In the genomic region with DNA sequence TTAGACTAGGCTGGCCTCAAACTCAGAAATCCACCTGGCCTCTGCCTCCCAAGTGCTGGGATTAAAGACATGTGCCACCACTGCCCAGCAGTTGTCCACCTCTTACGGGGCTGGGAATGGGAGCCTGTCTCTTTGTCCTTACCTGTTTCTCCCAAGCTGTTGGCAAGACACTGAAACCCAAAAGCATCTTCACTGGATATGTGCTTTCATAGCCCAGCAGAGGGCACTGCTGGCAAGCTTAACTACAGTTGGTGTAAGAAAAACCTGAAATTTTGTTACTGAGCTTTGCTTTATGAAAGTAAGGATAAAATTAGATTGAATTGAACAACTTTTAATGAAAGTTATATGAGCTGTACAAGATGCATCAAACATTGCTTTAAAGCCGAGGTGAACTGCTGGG, we compare ENCODE assay signal across 10 mouse cellular contexts. TPM values are rescaled to one million over a fixed set of nuclear protein-coding genes. Genes with fewer than 3 reads are reported as not detected.
DNase-seq lines count a peak whose midpoint lies in the region; ATAC-seq and TF ChIP-seq lines count a peak whose summit lies in the region.
"Had no signal": no experiment of that assay in that cellular context is flagged by ENCODE, and none has a peak within 500 bp of the region (broad histone marks: within the 10 kb centered on the region; RNA-seq: fewer than 3 reads in every experiment).

No protein-coding gene starts in this region.

- intact Hi-C loops in gastrocnemius, postnatal 36 days (cut with DNase I) = loop anchor here (2.0 to 5.0 kb wide), 2 partner anchors 101 to 229 kb away; no protein-coding TSS in a partner anchor

- no peak for ATAC-seq in hindbrain, embryonic 12.5 days (ENCODE audit: low FRiP score)
- no peak for ATAC-seq in midbrain, postnatal 0 days (ENCODE audit: low FRiP score)

- H3K4me3 ChIP-seq in hindbrain, embryonic 10.5 days = no peak overlapping the region
- no peak overlapping the region for H3K4me3 ChIP-seq in hindbrain, embryonic 12.5 days
- H3K4me3 ChIP-seq in ES-Bruce4 (ENCODE audit: low read depth, low read length) = no peak overlapping the region
- no peak overlapping the region for H3K4me3 ChIP-seq in midbrain, postnatal 0 days (ENCODE audit: low read depth, low read length)
- H3K4me3 ChIP-seq: embryonic facial prominence, embryonic 12.5 days; lung, embryonic 15.5 days had no signal

- H3K9me3 ChIP-seq in hindbrain, embryonic 10.5 days = no peaks in the 10 kb centered on the region
- no peaks in the 10 kb centered on the region for H3K9me3 ChIP-seq in hindbrain, embryonic 12.5 days (replicated peaks)
- peaks cover 13% of the 10 kb centered on the region for H3K9me3 ChIP-seq in ES-Bruce4 (replicated peaks; ENCODE audit: control insufficient read depth, insufficient read depth, low read length, poor library complexity, severe bottlenecking)
- no peaks in the 10 kb centered on the region for H3K9me3 ChIP-seq in midbrain, postnatal 0 days (ENCODE audit: low read length)
- H3K9me3 ChIP-seq: embryonic facial prominence, embryonic 12.5 days; lung, embryonic 15.5 days had no signal

- no peak for TF ChIP-seq EP300 in ES-Bruce4 (IDR thresholded peaks at IDR 0.05; ENCODE audit: insufficient read depth, low read depth, low read length)

- no peak for TF ChIP-seq POLR2A in ES-Bruce4 (IDR thresholded peaks at IDR 0.05; ENCODE audit: insufficient read depth, low read length)

- H3K9ac ChIP-seq in hindbrain, embryonic 12.5 days = no peak overlapping the region
- no peak overlapping the region for H3K9ac ChIP-seq in ES-Bruce4 (ENCODE audit: low read depth, poor library complexity, severe bottlenecking)
- H3K9ac ChIP-seq in midbrain, postnatal 0 days (replicated peaks; ENCODE audit: low read length, poor library complexity, severe bottlenecking) = no peak overlapping the region
- H3K9ac ChIP-seq: embryonic facial prominence, embryonic 12.5 days; lung, embryonic 15.5 days had no signal

- TF ChIP-seq CTCF in ES-Bruce4 (IDR thresholded peaks at IDR 0.05; ENCODE audit: low read depth, low read length) = peak; percentile 21
- TF ChIP-seq CTCF in midbrain, postnatal 0 days (IDR thresholded peaks at IDR 0.05) = peak; percentile 89

- no peaks in the 10 kb centered on the region for H3K27me3 ChIP-seq in hindbrain, embryonic 10.5 days (ENCODE audit: insufficient read depth, poor library complexity, severe bottlenecking)
- H3K27me3 ChIP-seq in hindbrain, embryonic 12.5 days = no peaks in the 10 kb centered on the region
- H3K27me3 ChIP-seq in ES-Bruce4 (ENCODE audit: control insufficient read depth, insufficient read depth, low read length, poor library complexity, severe bottlenecking) = no peaks in the 10 kb centered on the region
- no peaks in the 10 kb centered on the region for H3K27me3 ChIP-seq in midbrain, postnatal 0 days (ENCODE audit: insufficient read depth, low read length)
- H3K27me3 ChIP-seq: embryonic facial prominence, embryonic 12.5 days; lung, embryonic 15.5 days had no signal

- H3K36me3 ChIP-seq in hindbrain, embryonic 10.5 days = peaks cover 36% of the 10 kb centered on the region
- peaks cover 20% of the 10 kb centered on the region for H3K36me3 ChIP-seq in hindbrain, embryonic 12.5 days
- H3K36me3 ChIP-seq in ES-Bruce4 (ENCODE audit: control insufficient read depth, insufficient read depth, low read length, poor library complexity, severe bottlenecking) = peaks cover 21% of the 10 kb centered on the region
- peaks cover 16% of the 10 kb centered on the region; the same call in 1 of the 2 replicates for H3K36me3 ChIP-seq in midbrain, postnatal 0 days (ENCODE audit: insufficient read depth, low read length)

- 26% methylated on average over 2 of the region's 2 CpGs for WGBS in hindbrain, embryonic 10.5 days
- WGBS in hindbrain, embryonic 12.5 days = 32% methylated on average over 2 of the region's 2 CpGs
- 11% methylated on average over 2 of the region's 2 CpGs for WGBS in midbrain, postnatal 0 days

- H3K27ac ChIP-seq in hindbrain, embryonic 10.5 days = no peak overlapping the region
- H3K27ac ChIP-seq in hindbrain, embryonic 12.5 days = no peak overlapping the region
- H3K27ac ChIP-seq in ES-Bruce4 (ENCODE audit: insufficient read depth, low read length) = no peak overlapping the region
- H3K27ac ChIP-seq in midbrain, postnatal 0 days (ENCODE audit: low read depth, low read length) = no peak overlapping the region
- H3K27ac ChIP-seq: embryonic facial prominence, embryonic 12.5 days; lung, embryonic 15.5 days had no signal

- peak; percentile 49 for DNase-seq in hindbrain, embryonic 10.5 days (ENCODE audit: low spot score)
- DNase-seq in c-Kit-positive CD71-negative TER-119-negative erythroid progenitor cells, embryonic 14.5 days (ENCODE audit: low read depth) = peak; percentile 56
- DNase-seq in gastrocnemius, postnatal 36 days = peak; percentile 34 to 41
- peak; percentile 57 to 60 for DNase-seq in left cerebral cortex, adult 18-20 months (ENCODE audit: low spot score in 2 of 2)
- DNase-seq in midbrain, postnatal 0 days (ENCODE audit: low spot score) = peak; percentile 86
- peak; percentile 77 for DNase-seq in thymus, postnatal 4 days

- H3K4me1 ChIP-seq in hindbrain, embryonic 10.5 days (replicated peaks) = peaks cover 7% of the 10 kb centered on the region
- H3K4me1 ChIP-seq in hindbrain, embryonic 12.5 days = no peaks in the 10 kb centered on the region
- H3K4me1 ChIP-seq in ES-Bruce4 (ENCODE audit: control insufficient read depth, insufficient read depth, low read length) = peaks cover 1% of the 10 kb centered on the region
- H3K4me1 ChIP-seq in midbrain, postnatal 0 days (ENCODE audit: insufficient read depth, low read length) = no peaks in the 10 kb centered on the region
- H3K4me1 ChIP-seq: embryonic facial prominence, embryonic 12.5 days had no signal

- H3K4me2 ChIP-seq in hindbrain, embryonic 12.5 days (replicated peaks) = no peak overlapping the region
- no peak overlapping the region for H3K4me2 ChIP-seq in midbrain, postnatal 0 days (ENCODE audit: low read depth, low read length, poor library complexity, severe bottlenecking)
- H3K4me2 ChIP-seq: embryonic facial prominence, embryonic 12.5 days; lung, embryonic 15.5 days had no signal

RNA-seq across cellular contexts. Expression of a gene that starts 4.5 kb away (rescaled TPM):
- 43.9 and 47.5 TPM in 2 replicates for polyA plus RNA-seq in hindbrain, embryonic 10.5 days (2016; fragmentation: Nextera tagmentation; extraction: Ambion mirVana)
- 44.7 and 47.2 TPM in 2 replicates for polyA plus RNA-seq in hindbrain, embryonic 12.5 days (2016; fragmentation: Nextera tagmentation; extraction: Ambion mirVana)
- polyA plus RNA-seq in ES-Bruce4 (2011; ENCODE audit: insufficient read depth, insufficient read length, low read depth, missing spikeins) = 42.9 and 44.8 TPM in 2 replicates
- 10 to 100 TPM; 21.9 to 22.3 TPM for total RNA-seq in gastrocnemius, postnatal 36 days (2021)
- 10 to 100 TPM; 39.2 to 39.9 TPM for total RNA-seq in left cerebral cortex, adult 18-20 months (2021)
- total RNA-seq in midbrain, postnatal 0 days (2014; rRNA removed) = 44.9 and 50.1 TPM in 2 replicates
- polyA plus RNA-seq in midbrain, postnatal 0 days (2015; fragmentation: Nextera tagmentation; extraction: Ambion mirVana) = 13.1 and 13.8 TPM in 2 replicates

RNA-seq across cellular contexts. Expression of a gene that starts 13.2 kb away (rescaled TPM):
- 77.9 and 102 TPM in 2 replicates for polyA plus RNA-seq in hindbrain, embryonic 10.5 days (2016; fragmentation: Nextera tagmentation; extraction: Ambion mirVana)
- polyA plus RNA-seq in hindbrain, embryonic 12.5 days (2016; fragmentation: Nextera tagmentation; extraction: Ambion mirVana) = 46.4 and 49.4 TPM in 2 replicates
- polyA plus RNA-seq in ES-Bruce4 (2011; ENCODE audit: insufficient read depth, insufficient read length, low read depth, missing spikeins) = 61.8 and 71.3 TPM in 2 replicates
- 1 to 10 TPM; 6.1 to 7.5 TPM for total RNA-seq in gastrocnemius, postnatal 36 days (2021)
- 10 to 100 TPM; 19.5 to 24.2 TPM for total RNA-seq in left cerebral cortex, adult 18-20 months (2021)
- 26.7 and 27.4 TPM in 2 replicates for total RNA-seq in midbrain, postnatal 0 days (2014; rRNA removed)
- polyA plus RNA-seq in midbrain, postnatal 0 days (2015; fragmentation: Nextera tagmentation; extraction: Ambion mirVana) = 32.2 and 36.8 TPM in 2 replicates

RNA-seq across cellular contexts. Expression of a gene that starts 43.8 kb away (rescaled TPM):
- polyA plus RNA-seq in hindbrain, embryonic 10.5 days (2016; fragmentation: Nextera tagmentation; extraction: Ambion mirVana) = 3.8 and 8.1 TPM in 2 replicates
- polyA plus RNA-seq in hindbrain, embryonic 12.5 days (2016; fragmentation: Nextera tagmentation; extraction: Ambion mirVana) = 6.7 and 10.4 TPM in 2 replicates
- polyA plus RNA-seq in ES-Bruce4 (2011; ENCODE audit: insufficient read depth, insufficient read length, low read depth, missing spikeins) = not detected in 2 replicates
- total RNA-seq in gastrocnemius, postnatal 36 days (2021) = not detected
- under 1 TPM; 0.14 to 0.26 TPM for total RNA-seq in left cerebral cortex, adult 18-20 months (2021)
- total RNA-seq in midbrain, postnatal 0 days (2014; rRNA removed) = 0.99 and 1.4 TPM in 2 replicates
- polyA plus RNA-seq in midbrain, postnatal 0 days (2015; fragmentation: Nextera tagmentation; extraction: Ambion mirVana) = 1.9 and 2.4 TPM in 2 replicates
